Mouse (Mus musculus): ENCODE results near the gene Itpr3.

The Itpr3 gene

GRCm38 (mm10) chr17:27071630-27072029 is 14.5 kb downstream of the Itpr3 start:
- no peak for DNase-seq (ENCODE audit: low spot score)

- no peak for DNase-seq (ENCODE audit: low spot score)
Observed at GRCm38 (mm10) chr17:27072363-27072762, 15.3 kb downstream of the Itpr3 start.

GRCm38 (mm10) chr17:27073126-27073525 is 16.0 kb downstream of the Itpr3 start:
- no peak for DNase-seq (ENCODE audit: low spot score)

GRCm38 (mm10) chr17:27073778-27074177 is 16.7 kb downstream of the Itpr3 start:
- no peak for DNase-seq (ENCODE audit: low spot score)

- no peak for DNase-seq (ENCODE audit: low spot score)
Observed at GRCm38 (mm10) chr17:27074236-27074635, 17.1 kb downstream of the Itpr3 start.

GRCm38 (mm10) chr17:27074849-27075745 is 18.0 kb downstream of the Itpr3 start:
- no peak for DNase-seq (ENCODE audit: low spot score)

GRCm38 (mm10) chr17:27077133-27077532 is 20.0 kb downstream of the Itpr3 start:
- no peak for DNase-seq (ENCODE audit: low spot score)

- no peak for DNase-seq (ENCODE audit: low spot score)
Observed at GRCm38 (mm10) chr17:27077920-27078319, 20.8 kb downstream of the Itpr3 start.

- no peak for DNase-seq (ENCODE audit: low spot score)
Observed at GRCm38 (mm10) chr17:27078499-27078898, 21.4 kb downstream of the Itpr3 start.

GRCm38 (mm10) chr17:27081868-27082267 is 24.8 kb downstream of the Itpr3 start:
- DNase-seq (ENCODE audit: low spot score), result no peak

GRCm38 (mm10) chr17:27082796-27083195 is 25.7 kb downstream of the Itpr3 start:
- DNase-seq (ENCODE audit: low spot score), result no peak

GRCm38 (mm10) chr17:27083601-27084000 is 26.5 kb downstream of the Itpr3 start:
- DNase-seq (ENCODE audit: low spot score), result no peak

- DNase-seq (ENCODE audit: low spot score), result no peak
Observed at GRCm38 (mm10) chr17:27085676-27086075, 28.6 kb downstream of the Itpr3 start.

GRCm38 (mm10) chr17:27087426-27087825 is 30.3 kb downstream of the Itpr3 start:
- DNase-seq (ENCODE audit: low spot score), result no peak

GRCm38 (mm10) chr17:27090068-27090467 is 33.0 kb downstream of the Itpr3 start:
- no peak for DNase-seq (ENCODE audit: low spot score)

- no peak for DNase-seq (ENCODE audit: low spot score)
Observed at GRCm38 (mm10) chr17:27095690-27096089, 38.6 kb downstream of the Itpr3 start.

- no peak for DNase-seq (ENCODE audit: low spot score)
Observed at GRCm38 (mm10) chr17:27101675-27102074, 44.6 kb downstream of the Itpr3 start.

GRCm38 (mm10) chr17:27105698-27106470 is 48.8 kb downstream of the Itpr3 start:
- DNase-seq (ENCODE audit: low spot score), result no peak

GRCm38 (mm10) chr17:27106745-27107144 is 49.6 kb downstream of the Itpr3 start:
- DNase-seq (ENCODE audit: low spot score), result no peak

- DNase-seq (ENCODE audit: low spot score), result no peak
Observed at GRCm38 (mm10) chr17:27107936-27108335, 50.8 kb downstream of the Itpr3 start.

GRCm38 (mm10) chr17:27110072-27110471 is 53.0 kb downstream of the Itpr3 start:
- DNase-seq (ENCODE audit: low spot score), result no peak

GRCm38 (mm10) chr17:27118676-27119539 is 61.8 kb downstream of the Itpr3 start:
- no peak for DNase-seq (ENCODE audit: low spot score)

All from ovary, postnatal 10 days (tissue).